Mouse (Mus musculus) forebrain, embryonic 12.5 days (tissue): ENCODE results near the gene Lsamp. TPM values are rescaled to one million over a fixed set of nuclear protein-coding genes. Genes with fewer than 3 reads are reported as not detected.

Source experiments
- ATAC-seq: fragments of 200-750 bp; cut with Nextera tagmentation; 2 replicates; pipeline ENCODE4 v1.8.0; 2017; ENCODE audit warnings: moderate TSS enrichment; ENCODE audit not compliant: low FRiP score
- H3K27ac ChIP-seq: fragments of 300-500 bp; sonication (generic); 2 replicates; pipeline ENCODE4 v1.5.1; 2016; ENCODE audit warnings: mild to moderate bottlenecking
- H3K27me3 ChIP-seq: fragments of 300-500 bp; sonication (generic); 2 replicates; pipeline ENCODE4 v1.6.1; 2016; ENCODE audit warnings: mild to moderate bottlenecking
- H3K36me3 ChIP-seq: fragments of 300-500 bp; sonication (generic); replicated peaks from 2 replicates; pipeline ENCODE4 v1.6.1; 2016; ENCODE audit warnings: mild to moderate bottlenecking
- H3K4me1 ChIP-seq: fragments of 300-500 bp; sonication (generic); 2 replicates; pipeline ENCODE4 v1.6.1; 2016
- H3K4me2 ChIP-seq: fragments of 300-500 bp; sonication (generic); 2 replicates; pipeline ENCODE4 v1.6.1; 2016; ENCODE audit warnings: mild to moderate bottlenecking, moderate library complexity
- H3K4me3 ChIP-seq: fragments of 300-500 bp; sonication (generic); replicated peaks from 2 replicates; pipeline ENCODE4 v1.5.1; 2016; ENCODE audit warnings: mild to moderate bottlenecking
- H3K9ac ChIP-seq: fragments of 300-500 bp; sonication (generic); 2 replicates; pipeline ENCODE4 v1.6.1; 2016; ENCODE audit warnings: mild to moderate bottlenecking
- H3K9me3 ChIP-seq: fragments of 300-500 bp; sonication (generic); 2 replicates; pipeline ENCODE4 v1.6.1; 2016
- WGBS: fragments of 180-500 bp; shearing (Covaris S2); methylation state at CpG from one replicate; pipeline ENCODE4 v1.1.7; 2016; 5-methylcytosine and 5-hydroxymethylcytosine counted together
- polyA plus RNA-seq: library from polyadenylated mRNA; unstranded; fragments of >200 nt; fragmentation: Nextera tagmentation; extraction: Ambion mirVana; gene quantifications from 2 replicates; pipeline ENCODE4 v1.2.1, GENCODE M21; 2016

The Lsamp gene
- polyA plus RNA-seq, 1 experiment from 2014 or later, result 24.6 TPM

- H3K4me2 ChIP-seq, result no peak overlapping the region
- H3K9me3 ChIP-seq, result no peaks in the 10 kb centered on the region
- H3K36me3 ChIP-seq, result no peaks in the 10 kb centered on the region
- no peak overlapping the region for H3K9ac ChIP-seq
- no peak overlapping the region for H3K4me3 ChIP-seq
- no peak for ATAC-seq
- WGBS, result 84% methylated on average over 5 of the region's 5 CpGs
- no peak overlapping the region for H3K27ac ChIP-seq
- no peaks in the 10 kb centered on the region for H3K4me1 ChIP-seq
- no peaks in the 10 kb centered on the region for H3K27me3 ChIP-seq
These were observed 1433.2 kb downstream of the Lsamp start for GRCm38 (mm10) chr16:41417363-41417762.

- Histone ChIP-seq H3K9ac (no peak overlapping the region), H3K4me2 (no peak overlapping the region), H3K4me1 (no peaks in the 10 kb centered on the region), H3K27ac (no peak overlapping the region), H3K4me3 (no peak overlapping the region), H3K9me3 (no peaks in the 10 kb centered on the region), H3K36me3 (no peaks in the 10 kb centered on the region), H3K27me3 (no peaks in the 10 kb centered on the region)
- ATAC-seq, result no peak
- WGBS, result 72% methylated on average over 2 of the region's 2 CpGs
These were observed 1483.2 kb downstream of the Lsamp start for GRCm38 (mm10) chr16:41467391-41467790.

- no peak for ATAC-seq
- Histone ChIP-seq H3K36me3 (no peaks in the 10 kb centered on the region), H3K9me3 (no peaks in the 10 kb centered on the region), H3K9ac (no peak overlapping the region), H3K4me3 (no peak overlapping the region), H3K27me3 (no peaks in the 10 kb centered on the region), H3K27ac (no peak overlapping the region), H3K4me1 (no peaks in the 10 kb centered on the region), H3K4me2 (no peak overlapping the region)
- 81% methylated on average over 5 of the region's 5 CpGs for WGBS
These were observed 1494.5 kb downstream of the Lsamp start for GRCm38 (mm10) chr16:41478694-41479093.

GRCm38 (mm10) chr16:41481832-41482231 is 1497.7 kb downstream of the Lsamp start:
- Histone ChIP-seq H3K4me1 (no peaks in the 10 kb centered on the region), H3K4me3 (no peak overlapping the region), H3K27ac (no peak overlapping the region), H3K4me2 (no peak overlapping the region), H3K27me3 (no peaks in the 10 kb centered on the region), H3K9ac (no peak overlapping the region), H3K9me3 (no peaks in the 10 kb centered on the region), H3K36me3 (no peaks in the 10 kb centered on the region)
- WGBS, result 85% methylated on average over 1 of the region's 1 CpGs
- no peak for ATAC-seq

- WGBS, result 32% methylated on average over 6 of the region's 6 CpGs
- Histone ChIP-seq H3K4me1 (peaks cover 9% of the 10 kb centered on the region; the same call in 1 of the 2 replicates), H3K4me3 (no peak overlapping the region), H3K27ac (peak overlapping the region; percentile 50; the same call in 1 of the 2 replicates), H3K9me3 (no peaks in the 10 kb centered on the region), H3K4me2 (no peak overlapping the region), H3K36me3 (no peaks in the 10 kb centered on the region), H3K27me3 (no peaks in the 10 kb centered on the region), H3K9ac (no peak overlapping the region)
- ATAC-seq, result peak; percentile 73
These were observed 1526.9 kb downstream of the Lsamp start for GRCm38 (mm10) chr16:41510915-41511552.

- no peak overlapping the region for H3K4me3 ChIP-seq
- WGBS, result 58% methylated on average over 4 of the region's 4 CpGs
- H3K4me1 ChIP-seq, result peaks cover 7% of the 10 kb centered on the region
- H3K36me3 ChIP-seq, result no peaks in the 10 kb centered on the region
- no peak overlapping the region for H3K27ac ChIP-seq
- H3K9ac ChIP-seq, result no peak overlapping the region
- H3K4me2 ChIP-seq, result no peak overlapping the region
- no peaks in the 10 kb centered on the region for H3K9me3 ChIP-seq
- H3K27me3 ChIP-seq, result no peaks in the 10 kb centered on the region
- no peak for ATAC-seq
These were observed 1537.4 kb downstream of the Lsamp start for GRCm38 (mm10) chr16:41521566-41521965.

- Histone ChIP-seq H3K9ac (no peak overlapping the region), H3K27ac (no peak overlapping the region), H3K9me3 (no peaks in the 10 kb centered on the region), H3K27me3 (no peaks in the 10 kb centered on the region), H3K36me3 (no peaks in the 10 kb centered on the region), H3K4me1 (peaks cover 7% of the 10 kb centered on the region), H3K4me3 (no peak overlapping the region), H3K4me2 (no peak overlapping the region)
- ATAC-seq, result 0 out of 2 replicates have a peak, but pooled peaks have one; percentile 11
- 62% methylated on average over 10 of the region's 10 CpGs for WGBS
These were observed 1540.1 kb downstream of the Lsamp start for GRCm38 (mm10) chr16:41524266-41524665.

GRCm38 (mm10) chr16:41532661-41533551 is 1548.7 kb downstream of the Lsamp start:
- peak overlapping the region; percentile 85 for H3K9ac ChIP-seq
- H3K36me3 ChIP-seq, result no peaks in the 10 kb centered on the region
- H3K27me3 ChIP-seq, result no peaks in the 10 kb centered on the region
- peaks cover 31% of the 10 kb centered on the region for H3K4me1 ChIP-seq
- no peaks in the 10 kb centered on the region for H3K9me3 ChIP-seq
- peak; percentile 97 for ATAC-seq
- peak overlapping the region; percentile 68 for H3K4me3 ChIP-seq
- H3K27ac ChIP-seq, result peak overlapping the region; percentile 94
- peak overlapping the region; percentile 82 for H3K4me2 ChIP-seq
- under 1% methylated on average over 38 of the region's 38 CpGs for whole genome bisulfite sequencing

GRCm38 (mm10) chr16:41533686-41534085 is 1549.5 kb downstream of the Lsamp start:
- peak overlapping the region; percentile 85 for H3K9ac ChIP-seq

GRCm38 (mm10) chr16:41535806-41536205 is 1551.6 kb downstream of the Lsamp start:
- WGBS, result 80% methylated on average over 1 of the region's 1 CpGs
- ATAC-seq, result no peak

More at GRCm38 (mm10) chr16:41533686-41534085, 1549.5 kb downstream of the Lsamp start:
- Histone ChIP-seq H3K4me1 (peaks cover 31% of the 10 kb centered on the region), H3K27ac (peak overlapping the region; percentile 94), H3K4me2 (peak overlapping the region; percentile 82), H3K36me3 (no peaks in the 10 kb centered on the region), H3K27me3 (no peaks in the 10 kb centered on the region), H3K4me3 (peak overlapping the region; percentile 68), H3K9me3 (no peaks in the 10 kb centered on the region)
- ATAC-seq, result no peak
- WGBS, result 2% methylated on average over 6 of the region's 6 CpGs

GRCm38 (mm10) chr16:41542641-41543040 is 1558.5 kb downstream of the Lsamp start:
- no peaks in the 10 kb centered on the region for H3K9me3 ChIP-seq
- H3K9ac ChIP-seq, result no peak overlapping the region
- WGBS, result 48% methylated on average over 2 of the region's 2 CpGs
- H3K27ac ChIP-seq, result no peak overlapping the region
- no peak for ATAC-seq
- H3K4me1 ChIP-seq, result no peaks in the 10 kb centered on the region
- H3K4me3 ChIP-seq, result no peak overlapping the region
- H3K36me3 ChIP-seq, result no peaks in the 10 kb centered on the region
- H3K27me3 ChIP-seq, result no peaks in the 10 kb centered on the region
- H3K4me2 ChIP-seq, result no peak overlapping the region

More at GRCm38 (mm10) chr16:41535806-41536205, 1551.6 kb downstream of the Lsamp start:
- H3K9ac ChIP-seq, result no peak overlapping the region
- peak overlapping the region; percentile 82 for H3K4me2 ChIP-seq
- H3K36me3 ChIP-seq, result no peaks in the 10 kb centered on the region
- no peak overlapping the region for H3K27ac ChIP-seq
- peaks cover 31% of the 10 kb centered on the region for H3K4me1 ChIP-seq
- H3K4me3 ChIP-seq, result peak overlapping the region; percentile 68
- no peaks in the 10 kb centered on the region for H3K27me3 ChIP-seq
- H3K9me3 ChIP-seq, result no peaks in the 10 kb centered on the region

GRCm38 (mm10) chr16:41551164-41551563 is 1567.0 kb downstream of the Lsamp start:
- no peak overlapping the region for H3K4me2 ChIP-seq
- no peak overlapping the region for H3K4me3 ChIP-seq
- 23% methylated on average over 3 of the region's 3 CpGs for WGBS
- H3K4me1 ChIP-seq, result peaks cover 17% of the 10 kb centered on the region
- H3K9me3 ChIP-seq, result no peaks in the 10 kb centered on the region
- H3K27ac ChIP-seq, result peak overlapping the region; percentile 89
- ATAC-seq, result peak; percentile 45; the same call in 1 of the 2 replicates
- H3K27me3 ChIP-seq, result no peaks in the 10 kb centered on the region
- H3K9ac ChIP-seq, result no peak overlapping the region
- H3K36me3 ChIP-seq, result no peaks in the 10 kb centered on the region
